Mouse (Mus musculus) MEL (cell line): ENCODE data around the gene Nptx1. TPM values are rescaled to one million over a fixed set of nuclear protein-coding genes. Genes with fewer than 3 reads are reported as not detected.

Experiments
- DNase-seq: peaks from one replicate; pipeline ENCODE4 v3.0.0; 2011; ENCODE audit warnings: low read depth, low spot score
- H3K27ac ChIP-seq: 2 replicates; pipeline ENCODE4 v1.5.1; 2012; ENCODE audit warnings: low read depth, mild to moderate bottlenecking, control low read depth, low read length, moderate library complexity; ENCODE audit not compliant: control insufficient read depth
- H3K27me3 ChIP-seq, 2 experiments: fragments of 150-350 bp in 1 of 2; sonication (generic) in 1 of 2; 2 replicates each; pipeline ENCODE4 v1.6.1; 2012; ENCODE audit warnings: low read length in 2 of 2, mild to moderate bottlenecking in 2 of 2, improper control_type of control experiment in 1 of 2, moderate library complexity in 1 of 2; ENCODE audit not compliant: insufficient read depth in 2 of 2, control insufficient read depth in 1 of 2
- H3K36me3 ChIP-seq, 2 experiments: 2 replicates each; pipeline ENCODE4 v1.6.1; 2012 to 2014; ENCODE audit warnings: low read length in 2 of 2, improper control_type of control experiment in 1 of 2, inconsistent platforms in 1 of 2, mild to moderate bottlenecking in 1 of 2; ENCODE audit not compliant: insufficient read depth in 2 of 2, control insufficient read depth in 1 of 2
- H3K4me1 ChIP-seq, 2 experiments: fragments of 150-350 bp in 1 of 2; sonication (generic) in 1 of 2; 2 replicates each; pipeline ENCODE4 v1.6.1; 2012; ENCODE audit warnings: low read length in 2 of 2, improper control_type of control experiment in 1 of 2, mild to moderate bottlenecking in 1 of 2; ENCODE audit not compliant: insufficient read depth in 2 of 2, control insufficient read depth in 1 of 2
- H3K4me3 ChIP-seq, 2 experiments: fragments of 150-350 bp in 1 of 2; sonication (generic) in 1 of 2; 2 replicates each; pipeline ENCODE4 v1.5.1; 2012; ENCODE audit warnings: low read depth in 2 of 2, low read length in 2 of 2, mild to moderate bottlenecking in 2 of 2, moderate library complexity in 2 of 2, control low read depth in 1 of 2, improper control_type of control experiment in 1 of 2; ENCODE audit not compliant: control insufficient read depth in 1 of 2, insufficient read depth in 1 of 2
- H3K79me2 ChIP-seq: 2 replicates; pipeline ENCODE4 v1.6.1; 2012; ENCODE audit warnings: mild to moderate bottlenecking, low read length, moderate library complexity; ENCODE audit not compliant: control insufficient read depth, poor library complexity, insufficient read depth
- H3K9ac ChIP-seq: 2 replicates; pipeline ENCODE4 v1.6.1; 2012; ENCODE audit warnings: low read depth, mild to moderate bottlenecking, control low read depth, low read length, moderate library complexity; ENCODE audit not compliant: control insufficient read depth, poor library complexity, severe bottlenecking
- H3K9me3 ChIP-seq: fragments of 150-350 bp; sonication (generic); replicated peaks from 2 replicates; pipeline ENCODE4 v1.6.1; 2012; ENCODE audit warnings: mild to moderate bottlenecking, low read length, improper control_type of control experiment, moderate library complexity; ENCODE audit not compliant: insufficient read depth
- CHD1 ChIP-seq: IDR thresholded peaks from 2 replicates; pipeline ENCODE4 v1.6.1; 2012; ENCODE audit warnings: low read depth, mild to moderate bottlenecking, inconsistent platforms, low read length, improper control_type of control experiment
- E2F4 ChIP-seq: IDR thresholded peaks from 2 replicates; pipeline ENCODE4 v1.6.1; 2011; ENCODE audit warnings: low read depth, low read length, improper control_type of control experiment, borderline replicate concordance
- ELF1 ChIP-seq: IDR thresholded peaks from 2 replicates; pipeline ENCODE4 v1.6.1; 2014; ENCODE audit warnings: low read depth, mild to moderate bottlenecking, inconsistent platforms, low read length, improper control_type of control experiment, moderate library complexity
- EP300 ChIP-seq, 2 experiments: IDR thresholded peaks; 2 replicates each; pipeline ENCODE4 v1.6.1; 2011; ENCODE audit warnings: improper control_type of control experiment in 2 of 2, low read length in 2 of 2, low read depth in 1 of 2, mild to moderate bottlenecking in 1 of 2
- ETS1 ChIP-seq: IDR thresholded peaks from 2 replicates; pipeline ENCODE4 v1.6.1; 2012; ENCODE audit warnings: low read depth, mild to moderate bottlenecking, inconsistent platforms, low read length, improper control_type of control experiment, moderate library complexity
- HCFC1 ChIP-seq: IDR thresholded peaks from 2 replicates; pipeline ENCODE4 v1.6.1; 2012; ENCODE audit warnings: low read depth, mild to moderate bottlenecking, inconsistent platforms, low read length, improper control_type of control experiment, moderate library complexity
- JUND ChIP-seq: IDR thresholded peaks from 2 replicates; pipeline ENCODE4 v1.6.1; 2011; ENCODE audit warnings: low read depth, mild to moderate bottlenecking, improper control_type of control experiment, low read length
- MYB ChIP-seq: IDR thresholded peaks from 2 replicates; pipeline ENCODE4 v1.6.1; 2011; ENCODE audit warnings: mild to moderate bottlenecking, low read depth, low read length, improper control_type of control experiment
- SIN3A ChIP-seq: IDR thresholded peaks from 2 replicates; pipeline ENCODE4 v1.6.1; 2012; ENCODE audit warnings: low read length, improper control_type of control experiment, inconsistent platforms
- SMC3 ChIP-seq: IDR thresholded peaks from 2 replicates; pipeline ENCODE4 v1.6.1; 2011; ENCODE audit warnings: low read depth, low read length, improper control_type of control experiment
- TBP ChIP-seq: IDR thresholded peaks from 2 replicates; pipeline ENCODE4 v1.8.0; 2011; ENCODE audit warnings: low read depth, low read length, improper control_type of control experiment
- UBTF ChIP-seq: IDR thresholded peaks from 2 replicates; pipeline ENCODE4 v1.6.1; 2012; ENCODE audit warnings: low read depth, mild to moderate bottlenecking, inconsistent platforms, low read length, improper control_type of control experiment, moderate library complexity, borderline replicate concordance; ENCODE audit not compliant: insufficient read depth
- ZC3H11A ChIP-seq: IDR thresholded peaks from 2 replicates; pipeline ENCODE4 v1.6.1; 2012; ENCODE audit warnings: low read depth, mild to moderate bottlenecking, inconsistent platforms, low read length, improper control_type of control experiment
- ZKSCAN1 ChIP-seq: IDR thresholded peaks from 2 replicates; pipeline ENCODE4 v1.6.1; 2012; ENCODE audit warnings: low read depth, mild to moderate bottlenecking, inconsistent platforms, low read length, improper control_type of control experiment, moderate library complexity
- polyA plus RNA-seq, 2 experiments: library from polyadenylated mRNA; stranded (reverse) in 1 of 2; unstranded in 1 of 2; fragments of >175 nt in 1 of 2; fragments of >200 nt in 1 of 2; gene quantifications; 2 replicates each; pipeline versions ENCODE4 v1.2.1 to v1.2.4; 2012; ENCODE audit warnings: low replicate concordance in 2 of 2, low read depth in 1 of 2; ENCODE audit not compliant: insufficient read length in 2 of 2, insufficient read depth in 1 of 2, missing spikeins in 1 of 2
- total RNA-seq: library from RNA; depleted of rRNA; stranded (reverse); fragments of 300-350 nt; gene quantifications from 2 replicates; pipeline ENCODE4 v1.2.3, GENCODE M21; 2012

Gene Nptx1
- total and polyA plus RNA-seq, 3 experiments = not detected

- TF ChIP-seq MYB = no peak
Observed at GRCm38 (mm10) chr11:119550546-119551335, 3.2 kb upstream of the Nptx1 start (continued).

GRCm38 (mm10) chr11:119549371-119549811 is 1.8 kb upstream of the Nptx1 start:
- no peaks in the 10 kb centered on the region for H3K4me1 ChIP-seq
- no peak overlapping the region for H3K9ac ChIP-seq
- no peaks in the 10 kb centered on the region for H3K9me3 ChIP-seq
- no peak overlapping the region for H3K4me3 ChIP-seq
- TF ChIP-seq CHD1 = no peak
- no peak for TF ChIP-seq SMC3
- no peak for TF ChIP-seq SIN3A
- TF ChIP-seq HCFC1 = no peak
- TF ChIP-seq TBP = no peak
- TF ChIP-seq ZKSCAN1 = no peak
- TF ChIP-seq ZC3H11A = no peak
- no peak for TF ChIP-seq UBTF
- TF ChIP-seq E2F4 = no peak
- no peak for DNase-seq
- peaks cover 0 to 3% of the 10 kb centered on the region in 2 experiments; a peak in 3 of 4 replicates for H3K27me3 ChIP-seq
- H3K36me3 ChIP-seq = no peaks in the 10 kb centered on the region
- no peak overlapping the region for H3K27ac ChIP-seq
- no peaks in the 10 kb centered on the region for H3K79me2 ChIP-seq

- Histone ChIP-seq H3K4me3 (no peak overlapping the region), H3K9me3 (no peaks in the 10 kb centered on the region), H3K36me3 (no peaks in the 10 kb centered on the region), H3K9ac (no peak overlapping the region), H3K4me1 (no peaks in the 10 kb centered on the region), H3K79me2 (no peaks in the 10 kb centered on the region), H3K27ac (no peak overlapping the region), H3K27me3 (peaks cover 0 to 2% of the 10 kb centered on the region in 2 experiments; a peak in 3 of 4 replicates)
- TF ChIP-seq HCFC1 = no peak
- no peak for TF ChIP-seq ELF1
- no peak for TF ChIP-seq JUND
- no peak for TF ChIP-seq ETS1
- no peak for TF ChIP-seq EP300 (IDR thresholded peaks at IDR 0.05; ENCODE audit: low read depth in 1 of 2, low read length in 2 of 2)
- DNase-seq = no peak
Observed at GRCm38 (mm10) chr11:119548741-119549370, 1.3 kb upstream of the Nptx1 start.
